Mouse (Mus musculus) left cerebral cortex, postnatal 10 days (tissue): ENCODE measurements around the gene Aurka. TPM values are rescaled to one million over a fixed set of nuclear protein-coding genes. Genes with fewer than 3 reads are reported as not detected.

Experiments
- DNase-seq, 2 experiments: peaks; one replicate each; pipeline ENCODE4 v3.0.0; 2021 to 2022; ENCODE audit warnings: low spot score in 2 of 2, mixed read lengths in 1 of 2; ENCODE audit errors: extremely low spot score in 1 of 2
- intact Hi-C: fragments of 180-260 bp; cut with DNase I; formaldehyde crosslinking; loops from one replicate; pipeline ENCODE4 v1.15.1; 2025
- total RNA-seq, 2 experiments: library from RNA; stranded (reverse); gene quantifications; 2 replicates each; pipeline ENCODE4 v1.2.3; 2021

Gene Aurka
- total RNA-seq, 2 experiments from 2014 or later = 3.3 to 3.8 TPM

GRCm38 (mm10) chr2:172392041-172392521 lies 21.7 kb upstream of the Aurka start:
- intact Hi-C loops = no loop called here
- DNase-seq = peak in 1 of 2 experiments; percentile 38

- DNase-seq = no peak
- intact Hi-C loops = no loop called here
Measured at GRCm38 (mm10) chr2:172390341-172390740, 20.0 kb upstream of the Aurka start.

GRCm38 (mm10) chr2:172384715-172385114 lies 14.4 kb upstream of the Aurka start:
- intact Hi-C loops = no loop called here
- DNase-seq = no peak

GRCm38 (mm10) chr2:172381898-172382297 lies 11.6 kb upstream of the Aurka start:
- intact Hi-C loops = no loop called here
- DNase-seq = no peak

- no peak for DNase-seq
- intact Hi-C loops = no loop called here
Measured at GRCm38 (mm10) chr2:172381341-172381740, 11.0 kb upstream of the Aurka start.

- intact Hi-C loops = no loop called here
- no peak for DNase-seq
Measured at GRCm38 (mm10) chr2:172380513-172380912, 10.2 kb upstream of the Aurka start.

- peak in 1 of 2 experiments; percentile 67 for DNase-seq
- intact Hi-C loops = loop anchor here (10.0 kb wide), 1 partner anchor 626 kb away; the partner anchor contains the start of gene Rae1
Measured at GRCm38 (mm10) chr2:172378332-172378731, 8.0 kb upstream of the Aurka start.

GRCm38 (mm10) chr2:172376999-172377515 lies 6.7 kb upstream of the Aurka start:
- DNase-seq = no peak
- intact Hi-C loops = loop anchor here (10.0 kb wide), 1 partner anchor 628 kb away; the partner anchor contains the start of gene Rae1

- intact Hi-C loops = loop anchor here (10.0 kb wide), 1 partner anchor 628 kb away; the partner anchor contains the start of gene Rae1
- DNase-seq = no peak
Measured at GRCm38 (mm10) chr2:172376551-172376950, 6.2 kb upstream of the Aurka start.

GRCm38 (mm10) chr2:172371258-172371657 lies 923 bp upstream of the Aurka start:
- DNase-seq = no peak
- intact Hi-C loops = loop anchor here (2.0 to 10.0 kb wide), 2 partner anchors 68 to 634 kb away; partner anchors contain the start of gene Rae1

GRCm38 (mm10) chr2:172363176-172363575 lies 7.2 kb downstream of the Aurka start:
- intact Hi-C loops = no loop called here
- no peak for DNase-seq

GRCm38 (mm10) chr2:172355833-172356232 lies 14.5 kb downstream of the Aurka start:
- no peak for DNase-seq
- intact Hi-C loops = no loop called here

GRCm38 (mm10) chr2:172354761-172355160 lies 15.6 kb downstream of the Aurka start:
- intact Hi-C loops = no loop called here
- no peak for DNase-seq

- DNase-seq = no peak
- intact Hi-C loops = no loop called here
Measured at GRCm38 (mm10) chr2:172353218-172353617, 17.1 kb downstream of the Aurka start.

- DNase-seq = no peak
Measured at GRCm38 (mm10) chr2:172350773-172351172, 19.6 kb downstream of the Aurka start.

GRCm38 (mm10) chr2:172349776-172350175 lies 20.6 kb downstream of the Aurka start:
- intact Hi-C loops = no loop called here
- no peak for DNase-seq

More at GRCm38 (mm10) chr2:172350773-172351172, 19.6 kb downstream of the Aurka start:
- intact Hi-C loops = no loop called here

GRCm38 (mm10) chr2:172348297-172348950 lies 21.9 kb downstream of the Aurka start:
- no peak for DNase-seq
- intact Hi-C loops = no loop called here

- no peak for DNase-seq
- intact Hi-C loops = no loop called here
Measured at GRCm38 (mm10) chr2:172346933-172347611, 23.3 kb downstream of the Aurka start.

- intact Hi-C loops = no loop called here
Measured at GRCm38 (mm10) chr2:172346034-172346929, 24.1 kb downstream of the Aurka start.

More at GRCm38 (mm10) chr2:172346034-172346929, 24.1 kb downstream of the Aurka start:
- peak in 1 of 2 experiments; percentile 48 for DNase-seq
